Mouse (Mus musculus): ENCODE measurements around the gene Kif2a.

- TF ChIP-seq CTCF (IDR thresholded peaks at IDR 0.05; ENCODE audit: extremely low read depth, insufficient read depth, low read length), result no peak
- no peak for TF ChIP-seq POLR2A (IDR thresholded peaks at IDR 0.05; ENCODE audit: extremely low read depth, insufficient read depth, low read length)
These were observed 12.3 kb upstream of the Kif2a start for GRCm38 (mm10) chr13:107034028-107034920.

Measured in cortical plate, adult 2 months (tissue).